Mouse (Mus musculus) right cerebral cortex, postnatal 36 days (tissue): ENCODE data around the gene Auts2.
A peak's percentile ranks its signal among the peaks of the same experiment; 100 is the strongest.

ENCODE experiments used
- DNase-seq, 2 experiments: peaks; one replicate each; pipeline ENCODE4 v3.0.0; 2022; ENCODE audit warnings: low spot score in 2 of 2, mixed read lengths in 1 of 2

Auts2 gene

GRCm38 (mm10) chr5:132388746-132389145 lies 154.4 kb downstream of the Auts2 start:
- DNase-seq = no peak

DNA sequence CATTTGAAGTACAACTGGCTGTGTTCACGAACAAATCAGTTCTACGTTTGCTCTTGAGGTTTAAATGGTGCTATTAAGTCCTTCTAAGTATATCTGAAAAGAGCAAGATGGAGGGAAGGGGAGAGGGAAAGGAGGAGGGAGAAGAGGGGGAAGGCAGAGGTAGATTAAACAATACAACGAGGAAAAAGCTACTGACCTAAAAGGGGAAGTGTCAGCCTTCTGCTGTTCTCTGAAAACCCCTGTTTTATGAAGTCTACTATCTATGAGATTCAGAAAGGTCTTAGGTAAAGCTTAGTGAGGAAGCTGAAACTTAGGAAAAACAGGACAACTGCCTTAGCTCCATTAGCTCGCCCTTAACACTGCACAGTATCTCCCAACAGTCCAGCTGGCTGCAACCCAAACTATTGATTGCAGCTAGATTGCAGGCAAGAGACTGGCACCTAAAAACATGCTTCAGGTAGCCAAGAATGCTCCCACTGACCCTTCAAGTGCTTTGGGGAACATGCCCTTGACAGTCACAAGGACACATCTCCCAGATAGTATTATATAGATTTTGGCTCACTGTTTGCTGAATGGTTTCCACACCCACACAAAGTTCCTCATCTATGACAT lies 157.8 kb downstream of the Auts2 start:
- DNase-seq = no peak

GRCm38 (mm10) chr5:132380261-132380660 lies 162.9 kb downstream of the Auts2 start:
- no peak for DNase-seq

DNA sequence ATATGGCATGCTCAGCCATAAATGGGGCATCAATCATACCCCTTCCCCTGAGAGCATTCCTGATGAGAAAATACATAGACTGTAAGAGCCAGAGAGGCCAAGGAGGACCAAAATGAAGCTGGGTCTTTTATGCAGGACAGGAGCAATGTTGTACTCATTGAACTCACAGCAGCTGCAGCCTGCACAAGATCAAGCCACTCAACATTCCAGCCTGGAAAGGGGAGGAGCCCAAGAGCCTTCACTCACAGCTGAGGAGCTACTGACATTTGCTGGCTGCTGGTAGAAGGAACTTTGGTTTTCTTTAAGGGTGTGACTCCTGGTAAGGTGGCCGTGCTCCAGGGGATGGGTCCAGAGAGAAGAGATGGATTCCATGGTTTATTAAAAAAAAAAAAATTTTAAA lies 164.2 kb downstream of the Auts2 start:
- no peak for DNase-seq

- DNase-seq = peak in 1 of 2 experiments; percentile 18
These were observed 168.0 kb downstream of the Auts2 start for GRCm38 (mm10) chr5:132375130-132375529.

- no peak for DNase-seq
These were observed 169.6 kb downstream of the Auts2 start for GRCm38 (mm10) chr5:132373471-132374075.

GRCm38 (mm10) chr5:132372605-132373004 lies 170.5 kb downstream of the Auts2 start:
- DNase-seq = no peak

DNA sequence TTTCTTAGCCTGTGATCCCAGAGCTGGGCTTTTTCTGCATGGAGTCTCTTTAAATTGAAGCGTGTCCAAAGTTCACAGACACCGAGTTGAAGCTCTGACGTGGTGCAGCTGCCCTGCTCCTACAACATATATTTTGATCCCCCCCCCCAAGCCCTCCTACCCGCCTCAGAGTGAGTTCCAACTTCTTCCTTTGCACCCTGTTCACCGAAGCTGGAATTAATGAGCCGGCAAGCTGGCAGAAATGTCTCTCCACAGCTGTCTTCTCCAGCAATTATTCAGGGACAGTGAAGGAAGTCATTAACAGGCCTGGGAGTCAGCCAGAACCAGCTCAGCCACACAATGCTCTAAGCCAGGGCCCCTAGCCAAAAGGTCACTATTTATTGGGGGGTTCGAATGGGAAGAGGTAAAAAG lies 174.5 kb downstream of the Auts2 start:
- DNase-seq = no peak

DNA sequence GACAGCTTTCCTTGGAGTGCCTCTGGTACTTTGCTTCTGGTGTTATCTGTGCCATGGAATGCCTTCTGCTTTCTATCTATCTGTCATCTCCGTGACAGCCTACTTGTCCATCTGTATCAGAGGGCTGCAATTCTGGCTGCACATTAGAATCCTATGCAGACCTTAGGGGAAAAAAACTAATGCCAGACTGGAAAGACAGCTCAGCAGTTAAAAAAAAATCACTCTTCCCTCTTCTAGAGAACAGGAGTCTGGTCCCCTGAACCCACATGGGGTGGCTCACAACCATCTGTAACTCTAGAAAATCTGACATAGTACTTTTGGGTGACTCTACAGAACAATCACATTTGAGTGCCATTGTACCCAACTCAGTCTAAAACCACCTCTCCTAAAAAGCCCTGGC lies 181.9 kb downstream of the Auts2 start:
- DNase-seq = no peak

GRCm38 (mm10) chr5:132357726-132358125 lies 185.4 kb downstream of the Auts2 start:
- no peak for DNase-seq

DNA sequence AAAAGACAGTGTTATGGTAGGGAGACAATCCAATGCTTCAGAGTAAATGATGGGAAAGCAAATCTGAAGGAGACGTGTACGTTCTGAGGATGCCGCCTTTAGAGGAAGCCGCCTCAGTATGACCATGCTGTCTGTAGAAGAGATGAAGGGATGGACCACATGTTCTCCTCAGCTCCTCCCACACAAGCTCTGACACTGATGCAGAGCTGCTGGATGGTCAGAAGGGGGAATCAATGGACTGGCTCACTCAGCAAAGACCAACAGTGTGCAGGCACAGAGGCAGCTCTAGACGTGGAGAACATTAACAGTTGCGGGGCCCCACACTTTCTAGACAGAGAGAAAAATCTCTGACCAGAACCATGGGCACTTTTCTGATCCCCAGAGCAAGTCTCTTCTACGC lies 187.2 kb downstream of the Auts2 start:
- DNase-seq = no peak

- DNase-seq = no peak
These were observed 190.7 kb downstream of the Auts2 start for GRCm38 (mm10) chr5:132352437-132352836.

DNA sequence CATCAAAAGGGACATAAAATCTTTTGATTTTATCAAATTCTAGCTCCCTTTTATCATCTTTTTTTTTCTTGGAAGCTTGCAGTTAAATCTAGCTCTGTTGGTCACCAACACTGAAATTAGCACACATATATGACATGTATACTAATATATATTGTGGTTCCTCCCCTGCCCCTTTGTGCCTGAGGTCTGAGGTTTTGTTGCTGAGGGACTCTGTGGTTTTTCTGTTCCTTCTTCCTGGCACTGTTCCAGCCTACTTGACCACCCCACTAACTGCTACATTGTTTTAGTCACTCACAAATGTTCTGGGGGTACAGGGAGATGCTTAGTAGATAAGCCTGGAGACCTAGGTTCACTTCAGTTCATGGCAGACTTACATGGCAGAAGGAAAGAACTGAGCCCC lies 192.0 kb downstream of the Auts2 start:
- DNase-seq = no peak

GRCm38 (mm10) chr5:132341315-132341714 lies 201.8 kb downstream of the Auts2 start:
- DNase-seq = no peak

DNA sequence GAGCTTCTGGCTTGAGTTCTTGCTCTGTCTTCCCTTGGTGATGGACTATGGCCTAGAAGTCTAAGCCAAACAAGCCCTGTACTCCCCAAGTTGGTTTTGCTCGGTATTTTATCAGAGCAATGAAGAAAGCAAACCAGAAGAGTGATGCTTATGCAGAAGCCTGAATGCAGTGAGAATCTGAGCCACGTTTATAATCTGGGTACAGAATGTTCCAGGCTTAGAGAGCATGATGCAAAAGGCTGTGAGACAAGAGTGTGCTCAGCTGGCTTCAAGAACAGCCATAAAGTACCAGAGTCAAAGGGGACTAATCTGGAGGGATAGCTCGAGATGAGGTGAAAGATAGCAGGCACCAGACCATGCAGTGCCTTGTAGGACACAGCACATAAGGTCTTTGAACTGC lies 205.5 kb downstream of the Auts2 start:
- no peak for DNase-seq

GRCm38 (mm10) chr5:132335719-132336118 lies 207.4 kb downstream of the Auts2 start:
- no peak for DNase-seq

DNA sequence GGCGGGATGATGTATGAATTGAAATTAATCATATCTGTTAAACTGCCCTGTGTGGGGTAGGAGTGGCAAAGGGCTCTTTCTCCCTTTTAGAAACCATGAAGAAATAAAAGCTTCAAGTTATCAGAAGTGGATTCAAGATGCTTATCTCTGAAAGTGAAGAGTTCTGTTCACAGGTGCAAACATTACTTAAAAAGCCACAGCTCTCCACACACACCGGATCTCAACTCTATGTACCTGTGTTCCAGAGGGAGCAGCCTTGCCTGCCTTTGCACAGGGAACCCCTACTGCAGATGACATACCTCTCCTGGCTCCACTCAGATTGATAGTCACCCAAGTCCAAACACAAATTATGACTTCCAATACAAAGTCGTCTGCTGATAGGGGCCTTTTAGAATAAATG lies 208.3 kb downstream of the Auts2 start:
- no peak for DNase-seq

- no peak for DNase-seq
These were observed 209.4 kb downstream of the Auts2 start for GRCm38 (mm10) chr5:132333744-132334143.

GRCm38 (mm10) chr5:132332521-132332920 lies 210.6 kb downstream of the Auts2 start:
- no peak for DNase-seq

- DNase-seq = no peak
These were observed 213.8 kb downstream of the Auts2 start for GRCm38 (mm10) chr5:132329171-132329936.

GRCm38 (mm10) chr5:132324246-132324883 lies 218.8 kb downstream of the Auts2 start:
- DNase-seq = no peak

DNA sequence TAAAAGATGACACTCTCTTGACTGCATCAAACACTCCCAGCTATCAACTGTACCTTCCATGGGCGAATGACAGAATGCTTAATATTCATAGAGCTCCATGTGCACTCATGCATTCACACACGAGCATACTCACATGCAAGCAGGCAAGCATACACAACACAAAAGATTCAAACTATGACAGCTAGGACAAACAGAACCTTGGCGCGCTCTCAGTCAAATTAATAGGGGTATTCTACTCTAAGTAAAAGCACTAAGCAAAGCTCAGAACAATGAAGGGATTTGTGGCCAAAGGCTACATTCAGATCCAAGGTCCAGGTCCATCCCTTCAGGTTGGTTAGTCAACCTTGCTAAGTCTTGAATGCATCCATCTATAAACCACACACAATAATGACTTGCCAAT lies 219.5 kb downstream of the Auts2 start:
- no peak for DNase-seq

DNA sequence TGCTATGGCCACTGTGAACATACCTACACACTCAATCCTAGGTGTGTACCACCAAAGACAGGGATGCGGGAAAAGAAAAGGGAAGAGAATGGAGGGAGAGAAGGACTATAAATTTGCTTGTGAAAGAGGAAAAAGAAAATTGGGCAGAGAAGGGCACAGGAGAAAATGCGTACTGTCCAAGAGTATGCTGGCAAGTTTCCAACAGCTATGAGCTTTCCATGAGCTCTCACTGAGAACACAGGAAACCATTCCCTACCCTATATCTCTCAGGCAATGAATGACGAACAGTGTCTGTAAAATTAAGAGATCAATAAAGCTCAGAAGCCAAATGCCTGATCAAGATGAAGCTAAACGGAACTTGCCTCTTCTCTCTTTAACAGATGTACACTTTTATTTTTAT lies 220.2 kb downstream of the Auts2 start:
- DNase-seq = no peak
